Mouse (Mus musculus) left cerebral cortex, adult 2 months (tissue): ENCODE measurements around the gene Tspo. TPM values are rescaled to one million over a fixed set of nuclear protein-coding genes. Genes with fewer than 3 reads are reported as not detected.

Experiments used
- DNase-seq, 2 experiments: peaks; one replicate each; pipeline ENCODE4 v3.0.0; 2021 to 2022; ENCODE audit warnings: low spot score in 2 of 2, mixed read lengths in 1 of 2; ENCODE audit errors: extremely low spot score in 1 of 2
- H3K27ac ChIP-seq: fragments of 200-600 bp; 2 replicates; pipeline ENCODE4 v1.8.1; 2022
- H3K4me3 ChIP-seq: fragments of 200-600 bp; 2 replicates; pipeline ENCODE4 v1.8.1; 2022
- CTCF ChIP-seq: fragments of 200-600 bp; IDR thresholded peaks from 2 replicates; pipeline ENCODE4 v1.8.1; 2022; ENCODE audit warnings: antibody characterized with exemption, mild to moderate bottlenecking, moderate library complexity
- intact Hi-C: fragments of 180-260 bp; cut with DNase I; formaldehyde crosslinking; loops from one replicate; pipeline ENCODE4 v1.15.1; 2025
- total RNA-seq, 2 experiments: library from RNA; stranded (reverse); gene quantifications; 2 replicates each; pipeline ENCODE4 v1.2.3; 2021

The Tspo gene
- total RNA-seq, 2 experiments from 2014 or later: 5.6 to 7.9 TPM

DNA sequence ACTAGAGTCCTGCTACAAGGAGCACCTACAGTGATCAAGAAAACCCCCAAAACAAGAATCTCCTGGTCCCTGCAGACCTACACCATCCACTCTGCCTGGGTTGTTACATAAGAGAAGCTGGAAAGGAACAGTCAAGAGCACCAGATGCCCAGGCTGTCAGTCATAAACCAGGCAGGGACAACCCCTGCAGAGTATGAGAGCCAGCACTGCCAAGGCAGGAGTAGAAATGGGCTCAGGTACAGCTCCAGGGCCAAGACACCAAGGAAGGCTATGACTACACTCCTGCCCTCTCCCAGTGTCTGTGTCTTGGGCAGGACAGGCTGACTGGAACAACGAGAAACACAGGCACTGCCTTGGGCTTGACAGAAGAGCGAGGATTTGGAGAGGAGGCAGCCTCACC, 13.3 kb upstream of the Tspo start:
- TF ChIP-seq CTCF: no peak
- Histone ChIP-seq H3K27ac (no peak overlapping the region), H3K4me3 (no peak overlapping the region)
- intact Hi-C loops: no loop called here
- no peak for DNase-seq

- intact Hi-C loops: no loop called here
Observed at GRCm38 (mm10) chr15:83553831-83554230, 9.6 kb upstream of the Tspo start.

GRCm38 (mm10) chr15:83555161-83555974, 8.0 kb upstream of the Tspo start:
- intact Hi-C loops: no loop called here
- peak overlapping the region; percentile 85 for H3K27ac ChIP-seq
- peak; percentile 85 to 86 for DNase-seq
- H3K4me3 ChIP-seq: peak overlapping the region; percentile 83
- TF ChIP-seq CTCF: no peak

More at GRCm38 (mm10) chr15:83553831-83554230, 9.6 kb upstream of the Tspo start:
- H3K4me3 ChIP-seq: no peak overlapping the region
- H3K27ac ChIP-seq: no peak overlapping the region
- no peak for DNase-seq
- peak; percentile 41 for TF ChIP-seq CTCF

DNA sequence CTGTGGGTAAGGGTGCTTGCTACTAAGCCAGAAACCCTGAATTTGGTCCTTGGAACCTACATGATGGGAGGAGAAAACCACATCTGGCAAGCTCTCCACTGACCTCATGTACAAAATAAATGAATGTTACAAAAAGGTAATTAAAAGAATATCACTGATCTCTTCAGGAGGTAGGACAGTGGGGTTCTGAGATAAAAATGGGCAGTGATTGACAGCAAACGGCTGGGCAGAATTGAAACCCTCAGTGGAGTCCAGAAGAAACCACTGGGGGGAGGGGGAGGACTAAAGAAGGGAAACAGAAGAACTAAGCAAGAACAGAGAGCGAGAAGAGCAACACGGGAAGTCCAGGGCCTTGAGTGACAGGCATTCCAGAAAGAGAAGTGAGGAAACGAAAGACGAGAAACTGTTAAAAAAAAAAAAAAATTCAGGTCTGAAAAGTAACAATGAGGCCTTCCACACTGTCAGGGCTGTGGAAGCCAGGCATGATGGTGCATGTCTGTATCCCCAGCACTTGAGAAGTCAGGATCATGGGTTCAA, 2.4 kb upstream of the Tspo start:
- intact Hi-C loops: no loop called here
- H3K4me3 ChIP-seq: no peak overlapping the region
- DNase-seq: no peak
- TF ChIP-seq CTCF: no peak
- no peak overlapping the region for H3K27ac ChIP-seq

GRCm38 (mm10) chr15:83562626-83563270, 644 bp upstream of the Tspo start:
- no peak for TF ChIP-seq CTCF
- Histone ChIP-seq H3K27ac (no peak overlapping the region), H3K4me3 (no peak overlapping the region)
- intact Hi-C loops: no loop called here
- peak; percentile 33 to 63 for DNase-seq

DNA sequence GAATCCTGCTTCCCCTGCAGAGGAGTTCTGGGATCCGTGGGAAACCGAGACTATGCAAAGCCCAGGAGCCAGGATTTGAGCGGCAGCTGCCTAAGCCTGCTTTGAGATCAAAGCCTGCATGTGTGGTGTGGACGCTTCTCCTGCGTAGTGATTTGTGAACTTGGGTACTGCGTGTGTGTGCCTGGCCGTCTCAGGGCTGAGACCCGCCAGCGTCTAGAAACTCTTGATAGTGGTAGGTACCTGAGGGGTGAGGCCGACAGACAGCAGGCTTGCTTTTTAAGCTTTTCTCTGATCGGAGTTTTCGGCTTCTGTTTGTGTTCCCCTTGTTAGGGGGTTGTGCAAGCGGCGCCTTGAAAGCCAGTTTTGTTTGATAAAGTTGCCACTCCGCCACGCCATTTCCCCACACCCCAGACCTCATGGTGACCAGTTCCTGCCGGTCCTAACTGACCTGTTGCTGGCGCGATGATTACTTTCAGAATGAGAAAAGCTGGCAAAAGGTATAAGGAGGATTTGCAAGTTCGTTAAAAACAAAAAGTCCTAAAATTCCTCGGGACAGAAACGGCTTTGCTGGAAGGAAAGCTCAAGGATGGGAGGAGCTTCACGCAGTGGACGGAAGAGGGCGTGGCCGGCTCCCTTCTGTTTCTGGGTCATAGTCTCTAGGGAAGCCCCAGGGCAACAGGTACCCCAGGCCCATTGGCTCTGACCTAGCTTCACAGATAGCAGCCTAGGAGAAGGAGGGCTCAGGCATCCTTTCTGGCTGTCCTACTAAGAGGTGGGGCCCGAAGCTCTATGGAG, 662 bp downstream of the Tspo start:
- Histone ChIP-seq H3K27ac (peak overlapping the region; percentile 42; the same call in 1 of the 2 replicates), H3K4me3 (peak overlapping the region; percentile 23)
- intact Hi-C loops: no loop called here
- DNase-seq: no peak
- no peak for TF ChIP-seq CTCF

- no peak for DNase-seq
- Histone ChIP-seq H3K4me3 (no peak overlapping the region), H3K27ac (no peak overlapping the region)
- intact Hi-C loops: no loop called here
- no peak for TF ChIP-seq CTCF
Observed at GRCm38 (mm10) chr15:83565434-83565833, 2.0 kb downstream of the Tspo start.

GRCm38 (mm10) chr15:83566006-83566405, 2.6 kb downstream of the Tspo start:
- no peak for TF ChIP-seq CTCF
- intact Hi-C loops: no loop called here
- Histone ChIP-seq H3K4me3 (no peak overlapping the region), H3K27ac (no peak overlapping the region)
- no peak for DNase-seq

- Histone ChIP-seq H3K4me3 (no peak overlapping the region), H3K27ac (no peak overlapping the region)
- DNase-seq: no peak
- no peak for TF ChIP-seq CTCF
- intact Hi-C loops: no loop called here
Observed at GRCm38 (mm10) chr15:83567728-83568127, 4.3 kb downstream of the Tspo start.

GRCm38 (mm10) chr15:83568544-83568943, 5.2 kb downstream of the Tspo start:
- Histone ChIP-seq H3K27ac (no peak overlapping the region), H3K4me3 (no peak overlapping the region)
- no peak for TF ChIP-seq CTCF
- no peak for DNase-seq
- intact Hi-C loops: no loop called here

GRCm38 (mm10) chr15:83569682-83570081, 6.3 kb downstream of the Tspo start:
- no peak for TF ChIP-seq CTCF
- H3K4me3 ChIP-seq: no peak overlapping the region
- intact Hi-C loops: no loop called here
- H3K27ac ChIP-seq: no peak overlapping the region
- no peak for DNase-seq

DNA sequence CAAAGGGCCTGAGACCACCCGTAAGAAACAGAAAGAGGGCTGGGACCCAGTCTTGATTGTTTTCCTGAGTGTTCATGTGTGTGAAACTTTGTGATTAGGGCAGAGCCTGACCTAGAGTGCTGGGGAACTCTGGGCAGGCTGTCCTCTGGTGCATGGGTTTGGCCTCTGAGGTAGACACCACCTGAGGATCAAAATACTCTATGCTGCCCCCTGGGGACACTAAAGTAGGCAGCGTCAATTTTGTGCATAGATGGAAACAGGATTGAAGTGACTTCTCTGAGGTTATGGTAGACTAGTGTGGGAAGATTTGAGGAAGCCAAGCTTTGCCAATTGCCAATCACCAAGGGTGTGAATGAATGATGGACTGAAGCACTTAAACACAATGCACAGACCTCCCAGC, 7.2 kb downstream of the Tspo start:
- H3K27ac ChIP-seq: no peak overlapping the region
- no peak overlapping the region for H3K4me3 ChIP-seq
- intact Hi-C loops: no loop called here
- DNase-seq: no peak
- peak; percentile 25 for TF ChIP-seq CTCF
